Mouse (Mus musculus): Measurements from ENCODE around the gene Fxyd1. TPM values are rescaled to one million over a fixed set of nuclear protein-coding genes. Genes with fewer than 3 reads are reported as not detected.

Fxyd1 gene
- polyA plus RNA-seq, 1 experiment from 2014 or later = 211 TPM

- Histone ChIP-seq H3K4me2 (replicated peaks; ENCODE audit: low read depth, low read length) (no peak overlapping the region), H3K27ac (ENCODE audit: low read length) (no peak overlapping the region), H3K9me3 (ENCODE audit: low read length) (no peaks in the 10 kb centered on the region), H3K4me3 (ENCODE audit: low read depth, low read length) (no peak overlapping the region), H3K27me3 (replicated peaks; ENCODE audit: insufficient read depth, low read length) (no peaks in the 10 kb centered on the region), H3K9ac (replicated peaks; ENCODE audit: low read depth) (no peak overlapping the region), H3K4me1 (ENCODE audit: insufficient read depth, low read depth, low read length) (no peaks in the 10 kb centered on the region), H3K36me3 (ENCODE audit: insufficient read depth, low read length) (no peaks in the 10 kb centered on the region)
- DNase-seq (ENCODE audit: low spot score) (no peak), ATAC-seq (no peak)
- WGBS = 58% methylated on average over 7 of the region's 7 CpGs
- TF ChIP-seq EP300 (IDR thresholded peaks at IDR 0.05) = no peak
- no peak for TF ChIP-seq CTCF (IDR thresholded peaks at IDR 0.05)
These were observed 17.2 kb upstream of the Fxyd1 start for GRCm38 (mm10) chr7:31074061-31074712.

GRCm38 (mm10) chr7:31073546-31073945 is 16.5 kb upstream of the Fxyd1 start:
- Histone ChIP-seq H3K36me3 (ENCODE audit: insufficient read depth, low read length) (no peaks in the 10 kb centered on the region), H3K27ac (ENCODE audit: low read length) (no peak overlapping the region), H3K27me3 (replicated peaks; ENCODE audit: insufficient read depth, low read length) (no peaks in the 10 kb centered on the region), H3K9ac (replicated peaks; ENCODE audit: low read depth) (no peak overlapping the region), H3K4me2 (replicated peaks; ENCODE audit: low read depth, low read length) (no peak overlapping the region), H3K9me3 (ENCODE audit: low read length) (no peaks in the 10 kb centered on the region), H3K4me3 (ENCODE audit: low read depth, low read length) (no peak overlapping the region), H3K4me1 (ENCODE audit: insufficient read depth, low read depth, low read length) (no peaks in the 10 kb centered on the region)
- TF ChIP-seq CTCF (IDR thresholded peaks at IDR 0.05) (no peak), EP300 (IDR thresholded peaks at IDR 0.05) (no peak)
- DNase-seq (ENCODE audit: low spot score) = no peak
- ATAC-seq = no peak

GRCm38 (mm10) chr7:31072326-31072725 is 15.3 kb upstream of the Fxyd1 start:
- H3K9ac ChIP-seq (replicated peaks; ENCODE audit: low read depth) = no peak overlapping the region
- no peak overlapping the region for H3K4me3 ChIP-seq (ENCODE audit: low read depth, low read length)
- no peak overlapping the region for H3K27ac ChIP-seq (ENCODE audit: low read length)
- H3K4me2 ChIP-seq (replicated peaks; ENCODE audit: low read depth, low read length) = no peak overlapping the region
- H3K36me3 ChIP-seq (ENCODE audit: insufficient read depth, low read length) = no peaks in the 10 kb centered on the region
- H3K4me1 ChIP-seq (ENCODE audit: insufficient read depth, low read depth, low read length) = no peaks in the 10 kb centered on the region
- no peak for DNase-seq (ENCODE audit: low spot score)
- H3K9me3 ChIP-seq (ENCODE audit: low read length) = no peaks in the 10 kb centered on the region
- TF ChIP-seq EP300 (IDR thresholded peaks at IDR 0.05) = no peak
- TF ChIP-seq CTCF (IDR thresholded peaks at IDR 0.05) = no peak
- WGBS = 28% methylated on average over 9 of the region's 9 CpGs
- no peaks in the 10 kb centered on the region for H3K27me3 ChIP-seq (replicated peaks; ENCODE audit: insufficient read depth, low read length)
- no peak for ATAC-seq

- no peak for DNase-seq (ENCODE audit: low spot score)
- TF ChIP-seq CTCF (IDR thresholded peaks at IDR 0.05) = no peak
- TF ChIP-seq EP300 (IDR thresholded peaks at IDR 0.05) = no peak
- no peaks in the 10 kb centered on the region for H3K4me1 ChIP-seq (ENCODE audit: insufficient read depth, low read depth, low read length)
- no peaks in the 10 kb centered on the region for H3K27me3 ChIP-seq (replicated peaks; ENCODE audit: insufficient read depth, low read length)
- WGBS = 74% methylated on average over 6 of the region's 6 CpGs
- H3K27ac ChIP-seq (ENCODE audit: low read length) = no peak overlapping the region
- H3K4me2 ChIP-seq (replicated peaks; ENCODE audit: low read depth, low read length) = no peak overlapping the region
- no peaks in the 10 kb centered on the region for H3K9me3 ChIP-seq (ENCODE audit: low read length)
- no peak overlapping the region for H3K9ac ChIP-seq (replicated peaks; ENCODE audit: low read depth)
- no peaks in the 10 kb centered on the region for H3K36me3 ChIP-seq (ENCODE audit: insufficient read depth, low read length)
- no peak overlapping the region for H3K4me3 ChIP-seq (ENCODE audit: low read depth, low read length)
- no peak for ATAC-seq
These were observed 13.3 kb upstream of the Fxyd1 start for GRCm38 (mm10) chr7:31070324-31070723.

- no peak overlapping the region for H3K4me2 ChIP-seq (replicated peaks; ENCODE audit: low read depth, low read length)
- H3K27ac ChIP-seq (ENCODE audit: low read length) = no peak overlapping the region
- ATAC-seq = no peak
- H3K27me3 ChIP-seq (replicated peaks; ENCODE audit: insufficient read depth, low read length) = no peaks in the 10 kb centered on the region
- H3K4me3 ChIP-seq (ENCODE audit: low read depth, low read length) = no peak overlapping the region
- 81% methylated on average over 14 of the region's 14 CpGs for WGBS
- no peaks in the 10 kb centered on the region for H3K36me3 ChIP-seq (ENCODE audit: insufficient read depth, low read length)
- H3K9me3 ChIP-seq (ENCODE audit: low read length) = no peaks in the 10 kb centered on the region
- DNase-seq (ENCODE audit: low spot score) = no peak
- no peak overlapping the region for H3K9ac ChIP-seq (replicated peaks; ENCODE audit: low read depth)
- H3K4me1 ChIP-seq (ENCODE audit: insufficient read depth, low read depth, low read length) = no peaks in the 10 kb centered on the region
- TF ChIP-seq EP300 (IDR thresholded peaks at IDR 0.05) = no peak
- no peak for TF ChIP-seq CTCF (IDR thresholded peaks at IDR 0.05)
These were observed 12.5 kb upstream of the Fxyd1 start for GRCm38 (mm10) chr7:31069491-31069890.

GRCm38 (mm10) chr7:31067836-31068235 is 10.8 kb upstream of the Fxyd1 start:
- H3K27me3 ChIP-seq (replicated peaks; ENCODE audit: insufficient read depth, low read length) = no peaks in the 10 kb centered on the region
- H3K4me1 ChIP-seq (ENCODE audit: insufficient read depth, low read depth, low read length) = no peaks in the 10 kb centered on the region
- no peak overlapping the region for H3K4me2 ChIP-seq (replicated peaks; ENCODE audit: low read depth, low read length)
- TF ChIP-seq CTCF (IDR thresholded peaks at IDR 0.05) (no peak), EP300 (IDR thresholded peaks at IDR 0.05) (no peak)
- H3K9ac ChIP-seq (replicated peaks; ENCODE audit: low read depth) = no peak overlapping the region
- 32% methylated on average over 5 of the region's 5 CpGs for WGBS
- ATAC-seq (peak; percentile 43), DNase-seq (ENCODE audit: low spot score) (peak; percentile 44)
- H3K36me3 ChIP-seq (ENCODE audit: insufficient read depth, low read length) = no peaks in the 10 kb centered on the region
- no peaks in the 10 kb centered on the region for H3K9me3 ChIP-seq (ENCODE audit: low read length)
- no peak overlapping the region for H3K27ac ChIP-seq (ENCODE audit: low read length)
- H3K4me3 ChIP-seq (ENCODE audit: low read depth, low read length) = no peak overlapping the region
